Mouse (Mus musculus) adrenal gland, postnatal 10 days (tissue): ENCODE data around the gene Ugt1a10. TPM values are rescaled to one million over a fixed set of nuclear protein-coding genes. Genes with fewer than 3 reads are reported as not detected.
"Not testable (repeated sequence)": the region's sequence is repeated elsewhere in the genome, so short reads cannot be mapped to it uniquely, and the experiment has no call there.

Experiments
- DNase-seq: peaks from one replicate; pipeline ENCODE4 v3.0.0; 2021; ENCODE audit warnings: mixed read lengths
- long read RNA-seq, 2 experiments: library from polyadenylated mRNA; stranded (forward); transcript quantifications; one replicate each; pipeline ENCODE4 v2.0.0; 2021
- total RNA-seq, 2 experiments: library from RNA; stranded (reverse); gene quantifications; 2 replicates each; pipeline ENCODE4 v1.2.3; 2021

The Ugt1a10 gene
- 1 to 10 TPM; 2.8 to 7.9 TPM for total RNA-seq
- long read RNA-seq, experiment 1, partial matches to known transcripts: 0 of 3 reads
- long read RNA-seq, experiment 1, other reads (novel, unspliced or antisense): 2 of 3 reads
- long read RNA-seq, experiment 2: 0 reads

DNA sequence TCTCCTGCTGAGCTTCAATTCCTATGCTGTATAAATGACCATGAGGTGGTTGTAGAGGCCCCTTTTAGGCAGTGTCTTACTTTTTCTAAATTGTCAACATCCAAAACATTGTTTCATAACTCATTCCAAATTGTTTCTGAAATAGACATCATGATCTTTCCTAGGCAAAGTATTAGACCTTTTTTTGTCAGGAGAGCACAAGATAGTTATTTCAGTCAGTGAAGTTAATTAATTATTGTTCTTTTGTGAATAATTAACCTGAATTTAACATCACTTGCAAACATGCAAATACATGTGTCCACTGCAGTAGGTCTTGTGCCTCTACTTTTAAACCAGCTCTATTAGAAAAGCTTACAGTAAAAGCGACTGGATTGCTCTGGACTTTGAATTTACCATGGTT lies at the start of gene Ugt1a10:
Ugt1a10 (plus strand) TSS at position 301 of the 400 bp plus-strand sequence.
- no peak for DNase-seq

DNA sequence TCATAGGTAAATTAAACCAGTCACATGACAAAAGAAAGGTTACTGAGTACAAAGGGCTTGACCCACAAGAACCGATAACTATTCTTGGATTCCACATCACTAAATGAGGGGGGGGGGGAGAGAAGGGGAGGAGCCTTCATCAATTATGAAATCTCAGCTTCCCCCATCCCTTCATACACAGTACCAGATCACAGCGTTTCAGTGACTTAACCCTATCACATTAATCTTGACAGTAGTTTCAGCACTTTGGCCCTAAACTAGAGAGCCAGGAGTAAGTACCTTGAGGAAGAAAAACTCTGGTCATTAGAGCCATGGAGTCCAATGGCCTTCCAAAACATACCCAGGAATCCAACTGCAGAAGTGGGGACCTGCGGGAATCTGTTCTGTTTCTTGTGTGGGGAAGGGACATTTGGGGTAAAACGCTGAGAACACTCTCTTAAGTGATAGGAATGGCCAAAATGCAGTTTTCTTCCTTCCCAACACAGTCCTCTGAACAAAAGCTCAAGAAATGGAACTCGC lies 47.4 kb upstream of the Ugt1a10 start:
- no peak for DNase-seq

DNA sequence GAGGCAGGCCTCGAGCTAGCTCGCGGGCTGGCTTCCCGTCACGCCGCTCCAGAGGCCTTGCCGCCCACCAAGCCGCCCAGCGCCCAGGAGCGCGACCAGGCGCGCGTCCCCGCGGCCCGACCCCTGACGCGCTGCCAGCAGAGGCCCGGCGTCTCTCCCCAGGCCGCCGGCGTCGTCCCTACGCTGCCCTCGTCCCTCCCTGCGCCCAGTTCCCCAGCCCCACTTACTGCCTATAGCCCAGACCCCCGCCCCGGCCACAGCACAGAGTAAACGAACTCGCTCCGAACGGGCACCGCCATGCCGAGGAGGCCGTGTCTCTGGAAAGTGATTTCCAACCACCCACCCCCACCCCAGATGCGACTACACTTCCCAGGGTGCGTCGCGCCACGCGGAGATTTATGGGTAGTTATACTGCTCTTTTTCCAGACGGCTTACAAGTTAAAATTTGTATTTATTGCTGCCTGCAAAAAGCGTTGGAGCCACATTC lies 46.9 kb upstream of the Ugt1a10 start, which contains the start of gene Usp40:
Usp40 (minus strand) TSS at position 341 of the 487 bp plus-strand sequence.
- DNase-seq: peak; percentile 85

DNA sequence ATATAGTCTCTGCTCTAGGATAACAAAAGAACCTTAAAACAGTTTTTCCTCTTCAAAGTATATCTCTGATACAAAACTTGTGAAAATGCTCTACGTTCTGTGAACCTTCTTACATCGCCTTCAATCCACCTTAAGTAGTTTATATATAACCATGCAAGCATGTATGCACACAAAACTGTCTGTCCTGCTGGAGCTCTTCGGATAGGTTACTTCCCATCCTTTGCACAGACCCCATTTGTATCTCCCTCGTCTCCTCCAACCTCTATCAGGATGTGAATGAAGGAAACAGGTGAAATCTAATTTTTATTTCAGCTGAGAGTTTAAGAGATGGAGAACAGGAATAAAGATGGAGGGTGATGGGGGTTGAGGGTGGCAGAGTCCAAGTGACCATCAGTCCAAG lies 46.5 kb upstream of the Ugt1a10 start:
- no peak for DNase-seq

DNA sequence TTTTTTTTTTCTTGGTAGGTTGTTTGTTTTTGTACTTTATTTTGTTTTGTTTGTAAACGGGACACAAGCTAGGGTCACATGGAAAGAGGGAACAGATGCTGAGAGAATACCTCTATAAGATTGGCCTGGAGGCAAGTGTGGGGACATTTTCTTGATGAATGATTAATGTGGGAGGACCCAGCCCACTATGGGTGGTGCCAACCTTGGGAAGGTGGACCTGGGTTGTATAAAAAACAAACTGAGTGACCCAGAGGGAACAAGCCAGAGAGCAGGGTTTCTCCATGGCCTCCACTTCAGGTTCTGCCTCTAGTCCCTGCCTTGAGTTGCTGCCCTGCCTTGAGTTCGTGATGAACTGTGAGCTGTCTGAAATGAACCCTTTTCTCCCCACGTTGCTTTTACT lies 45.7 kb upstream of the Ugt1a10 start:
- DNase-seq: no peak

DNA sequence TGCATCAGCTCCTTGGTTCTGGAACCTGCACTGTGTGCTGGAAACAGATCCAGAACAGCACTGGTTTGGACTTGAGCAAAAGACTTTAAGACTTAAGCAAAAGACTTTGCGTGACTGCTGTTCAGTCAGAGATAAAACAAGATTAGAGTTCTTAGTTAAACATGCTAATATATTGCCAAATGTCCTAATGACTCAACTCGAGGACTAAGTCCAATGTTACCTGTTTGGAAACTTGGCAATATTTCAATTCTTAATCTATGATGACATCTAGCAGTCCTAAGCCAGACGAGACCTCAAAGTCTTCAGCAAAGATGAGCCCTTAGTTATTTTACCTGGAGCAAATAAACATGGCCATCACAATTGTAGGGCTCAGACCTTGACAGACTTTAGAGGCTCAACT lies 41.5 kb upstream of the Ugt1a10 start:
- no peak for DNase-seq

DNA sequence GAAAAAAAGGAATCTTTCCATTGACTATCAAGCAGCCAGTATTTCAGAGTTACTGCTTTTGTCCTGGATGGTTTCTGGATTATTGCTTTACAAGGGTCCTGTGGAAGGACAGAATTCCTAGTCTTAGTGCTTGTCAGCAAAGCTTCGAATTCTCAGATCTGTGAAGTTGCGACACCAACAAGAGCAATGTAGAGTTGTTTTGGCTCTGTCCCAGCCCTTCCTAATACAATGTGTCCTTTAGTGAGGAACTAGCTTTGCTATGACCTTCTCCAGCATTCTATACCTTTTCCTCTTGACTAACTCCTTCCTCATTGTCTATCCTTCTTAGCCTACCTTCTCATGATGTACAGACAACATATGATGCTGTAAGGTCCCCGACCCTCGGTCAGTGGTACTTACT lies 41.0 kb upstream of the Ugt1a10 start:
- peak; percentile 20 for DNase-seq

DNA sequence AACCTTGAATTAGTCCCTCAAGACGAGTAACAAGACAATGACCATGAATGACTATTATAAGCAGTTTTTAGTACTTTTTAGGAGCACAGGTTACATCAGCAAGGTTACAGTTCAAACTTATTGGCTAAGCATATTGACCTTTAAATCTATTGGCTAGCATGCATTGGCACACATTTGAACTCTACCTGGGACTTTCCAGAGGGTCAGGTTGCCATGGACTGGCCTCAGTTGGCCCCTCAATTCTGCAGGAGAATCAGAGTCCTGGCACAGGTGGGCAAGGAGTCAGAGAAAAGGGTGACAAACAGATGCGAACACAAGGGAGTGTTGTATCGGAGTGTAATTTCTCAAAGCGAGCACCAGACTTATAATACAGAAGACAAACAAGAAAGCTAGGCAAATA lies 40.5 kb upstream of the Ugt1a10 start:
- no peak for DNase-seq

DNA sequence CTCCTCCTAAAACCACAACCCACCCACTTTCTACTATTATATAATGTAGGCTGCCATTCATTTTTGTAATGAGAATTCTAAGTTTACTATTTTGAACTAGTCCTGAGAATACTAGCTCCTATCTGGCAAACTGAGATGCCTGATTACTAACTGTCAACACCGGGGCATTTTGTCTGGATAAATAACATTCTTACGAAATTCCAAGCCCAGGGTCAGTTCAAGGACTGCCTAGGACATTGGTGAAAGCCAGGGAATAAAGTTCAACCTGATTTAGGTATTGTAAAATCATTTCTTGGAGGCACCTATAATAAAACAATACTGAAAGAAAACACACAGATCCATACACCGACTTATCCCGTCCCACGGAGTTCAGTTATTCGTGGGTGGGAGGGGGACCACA lies 39.8 kb upstream of the Ugt1a10 start:
- no peak for DNase-seq

DNA sequence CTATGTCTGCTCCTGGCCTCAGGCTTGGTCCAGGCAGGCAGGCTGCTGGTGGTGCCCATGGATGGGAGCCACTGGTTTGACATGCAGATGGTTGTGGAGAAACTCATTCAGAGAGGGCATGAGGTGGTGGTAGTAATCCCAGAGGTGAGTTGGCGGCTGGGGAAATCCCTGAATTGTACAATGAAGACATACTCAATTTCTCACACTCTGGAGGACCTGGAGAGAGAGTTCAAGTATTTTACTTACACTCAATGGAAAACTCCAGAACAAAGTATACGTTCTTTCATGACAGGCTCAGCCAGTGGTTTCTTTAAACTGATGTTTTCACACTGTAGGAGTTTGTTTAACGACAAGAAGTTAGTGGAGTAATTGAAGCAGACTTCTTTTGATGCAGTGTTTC lies 29.9 kb upstream of the Ugt1a10 start:
- DNase-seq: not testable (repeated sequence)

DNA sequence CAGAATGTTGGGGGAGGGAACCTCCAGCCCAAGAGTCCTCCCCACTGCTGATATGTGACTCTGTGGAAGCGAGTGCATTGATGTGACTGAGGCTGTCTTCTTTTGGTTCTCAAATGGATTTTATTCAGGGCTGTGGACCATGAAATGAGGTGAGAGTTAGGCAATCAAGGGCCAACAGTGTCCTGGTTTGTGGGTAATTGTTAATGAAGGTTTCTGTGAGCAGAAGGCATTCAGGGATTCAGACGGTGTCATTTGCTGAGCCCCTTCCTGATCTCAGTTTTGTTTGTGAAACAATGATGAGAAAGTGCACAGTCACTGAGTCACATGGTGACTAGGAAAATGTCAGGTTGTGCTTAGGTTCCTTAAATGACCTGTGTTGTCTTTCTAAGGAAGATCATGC lies 12.1 kb upstream of the Ugt1a10 start:
- not testable (repeated sequence) for DNase-seq

DNA sequence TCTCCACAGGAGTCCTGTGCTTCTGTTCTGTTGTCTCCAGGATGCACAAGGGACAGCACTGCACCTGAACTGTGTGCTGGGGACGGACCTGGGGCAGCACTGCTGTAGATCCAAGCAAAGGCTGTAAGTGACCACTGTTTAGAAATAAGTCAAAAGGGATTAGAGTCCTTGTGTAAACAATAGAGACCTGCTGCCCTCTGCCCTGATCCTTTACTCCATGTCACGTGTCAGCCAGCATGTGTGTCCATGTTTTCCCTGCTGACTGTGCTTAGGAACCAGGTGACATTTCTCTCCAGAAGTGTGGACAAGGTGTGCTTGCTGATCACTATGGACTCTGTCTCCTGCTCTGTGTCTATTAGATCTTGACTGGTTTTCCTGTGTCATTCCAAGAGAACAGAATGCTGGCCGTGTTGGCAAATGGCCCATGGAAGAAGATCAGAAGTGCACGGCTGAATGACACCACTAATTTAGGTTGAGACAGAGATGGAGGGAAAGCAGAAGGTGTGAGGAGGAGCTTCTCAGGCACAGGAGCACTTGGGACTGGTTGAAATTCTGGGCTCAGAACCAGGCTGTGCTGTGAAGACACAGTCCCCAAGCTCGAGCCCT lies 10.3 kb upstream of the Ugt1a10 start:
- not testable (repeated sequence) for DNase-seq

DNA sequence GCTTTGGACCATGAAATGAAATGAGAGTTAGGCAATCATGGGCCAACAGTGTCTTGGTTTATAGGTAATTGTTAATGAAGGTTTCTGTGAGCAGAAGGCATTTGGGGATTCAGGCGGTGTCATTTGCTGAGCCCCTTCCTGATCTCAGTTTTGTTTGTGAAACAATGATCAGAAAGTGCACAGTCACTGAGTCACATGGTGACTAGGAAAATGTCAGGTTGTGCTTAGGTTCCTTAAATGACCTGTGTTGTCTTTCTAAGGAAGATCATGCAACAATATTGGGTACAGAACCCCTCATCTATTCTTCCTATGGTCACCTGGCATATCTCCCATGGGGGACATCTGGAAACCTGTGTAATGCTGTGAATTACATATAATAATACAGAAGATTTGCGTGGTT lies 7.8 kb upstream of the Ugt1a10 start:
- DNase-seq: not testable (repeated sequence)

DNA sequence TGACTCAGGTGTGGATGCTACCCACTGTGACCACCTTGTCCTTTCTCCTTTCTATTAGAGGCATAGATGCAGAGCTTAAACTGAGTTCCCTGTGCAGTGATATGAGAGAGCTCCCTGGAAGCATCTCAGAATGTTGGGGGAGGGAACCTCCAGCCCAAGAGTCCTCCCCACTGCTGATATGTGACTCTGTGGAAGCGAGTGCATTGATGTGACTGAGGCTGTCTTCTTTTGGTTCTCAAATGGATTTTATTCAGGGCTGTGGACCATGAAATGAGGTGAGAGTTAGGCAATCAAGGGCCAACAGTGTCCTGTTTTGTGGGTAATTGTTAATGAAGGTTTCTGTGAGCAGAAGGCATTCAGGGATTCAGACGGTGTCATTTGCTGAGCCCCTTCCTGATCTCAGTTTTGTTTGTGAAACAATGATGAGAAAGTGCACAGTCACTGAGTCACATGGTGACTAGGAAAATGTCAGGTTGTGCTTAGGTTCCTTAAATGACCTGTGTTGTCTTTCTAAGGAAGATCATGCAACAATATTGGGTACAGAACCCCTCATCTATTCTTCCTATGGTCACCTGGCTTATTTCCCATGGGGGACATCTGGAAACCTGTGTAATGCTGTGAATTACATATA lies 11.4 kb downstream of the Ugt1a10 start:
- not testable (repeated sequence) for DNase-seq

DNA sequence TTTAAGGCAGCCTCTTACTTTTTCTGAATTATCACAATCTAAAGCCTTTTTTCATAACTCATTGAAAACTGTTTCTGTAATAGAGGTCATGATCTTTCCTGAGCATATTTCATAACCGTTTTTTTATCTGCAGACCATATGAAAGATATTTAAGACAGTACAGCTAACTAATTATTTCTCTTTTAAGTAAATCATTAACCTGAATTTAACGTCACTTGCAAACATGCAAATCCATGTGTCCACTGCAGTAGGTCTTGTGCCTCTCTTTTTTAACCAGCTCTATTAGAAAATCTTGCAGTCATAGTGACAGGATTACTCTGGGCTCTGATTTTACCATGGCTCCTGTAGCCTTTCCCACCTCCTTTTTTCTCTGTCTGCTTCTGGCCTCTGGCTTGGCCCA lies 15.3 kb downstream of the Ugt1a10 start, which contains the start of gene Ugt1a9:
Ugt1a9 (plus strand) TSS at position 306 of the 400 bp plus-strand sequence.
- no peak for DNase-seq

DNA sequence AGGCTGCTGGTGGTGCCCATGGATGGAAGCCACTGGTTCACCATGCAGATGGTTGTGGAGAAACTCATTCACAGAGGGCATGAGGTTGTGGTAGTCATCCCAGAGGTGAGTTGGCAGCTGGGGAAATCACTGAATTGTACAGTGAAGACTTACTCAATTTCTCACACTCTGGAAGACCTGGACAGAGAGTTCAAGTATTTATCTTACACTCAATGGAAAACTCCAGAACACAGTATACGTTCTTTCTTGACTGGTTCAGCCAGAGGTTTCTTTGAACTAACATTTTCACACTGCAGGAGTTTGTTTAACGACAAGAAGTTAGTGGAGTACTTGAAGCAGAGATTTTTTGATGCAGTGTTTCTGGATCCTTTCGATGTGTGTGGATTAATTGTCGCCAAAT lies 15.7 kb downstream of the Ugt1a10 start:
- DNase-seq: no peak

DNA sequence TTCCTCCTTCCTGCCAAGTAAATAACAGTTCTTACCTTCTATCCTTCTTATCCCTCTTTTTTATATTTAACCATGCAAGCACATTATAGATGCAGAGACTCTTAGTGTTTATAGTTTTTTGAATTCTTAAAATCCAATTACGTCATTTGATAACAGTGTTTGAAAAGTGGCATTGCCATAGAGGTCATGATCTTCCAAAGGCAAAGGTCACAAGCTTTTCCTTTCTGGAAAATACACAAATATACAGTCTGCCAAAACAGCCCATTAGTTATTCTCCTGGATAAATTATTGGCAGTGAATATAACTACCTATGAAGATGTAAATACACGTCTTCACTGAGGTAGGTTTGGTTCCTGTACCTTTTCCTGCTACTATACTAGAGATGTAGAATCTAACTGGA lies 19.3 kb downstream of the Ugt1a10 start:
- no peak for DNase-seq

DNA sequence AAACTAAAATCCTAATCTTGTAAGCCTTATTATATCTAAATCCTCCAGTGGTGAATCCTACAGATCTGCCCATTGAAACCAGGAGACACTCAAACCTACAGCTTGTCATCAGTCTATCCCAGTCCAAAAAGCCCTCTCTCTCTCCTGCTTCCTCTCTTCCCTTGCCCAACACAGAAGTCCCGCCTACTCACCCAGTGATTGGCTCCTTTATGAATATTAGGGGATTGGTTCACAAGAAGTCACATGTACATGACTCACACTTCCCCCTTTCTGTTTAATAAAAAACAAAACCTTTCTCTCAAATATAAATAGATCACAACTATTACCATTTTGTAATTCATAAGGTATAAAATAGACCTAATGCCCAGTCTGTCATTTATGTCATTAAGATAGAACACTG lies 21.9 kb downstream of the Ugt1a10 start:
- no peak for DNase-seq

DNA sequence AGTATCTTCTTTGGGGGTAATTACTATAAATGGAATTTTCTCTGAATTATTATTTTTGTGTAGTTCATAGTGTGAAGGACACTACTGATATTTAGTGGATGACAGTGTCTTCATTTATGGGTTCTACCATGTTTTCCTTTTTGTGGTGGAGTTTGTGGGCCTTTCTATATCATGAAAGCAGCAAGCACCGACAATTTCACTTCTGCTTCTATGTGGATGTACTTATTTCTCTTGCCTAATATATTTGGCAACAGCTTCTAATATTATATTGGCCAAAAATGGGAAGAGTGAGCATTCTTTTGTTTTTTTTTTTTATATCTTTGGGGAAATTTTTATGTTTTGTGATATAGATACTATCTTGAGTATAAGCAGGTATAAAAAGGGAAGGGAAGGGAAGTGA lies 26.5 kb downstream of the Ugt1a10 start:
- no peak for DNase-seq

DNA sequence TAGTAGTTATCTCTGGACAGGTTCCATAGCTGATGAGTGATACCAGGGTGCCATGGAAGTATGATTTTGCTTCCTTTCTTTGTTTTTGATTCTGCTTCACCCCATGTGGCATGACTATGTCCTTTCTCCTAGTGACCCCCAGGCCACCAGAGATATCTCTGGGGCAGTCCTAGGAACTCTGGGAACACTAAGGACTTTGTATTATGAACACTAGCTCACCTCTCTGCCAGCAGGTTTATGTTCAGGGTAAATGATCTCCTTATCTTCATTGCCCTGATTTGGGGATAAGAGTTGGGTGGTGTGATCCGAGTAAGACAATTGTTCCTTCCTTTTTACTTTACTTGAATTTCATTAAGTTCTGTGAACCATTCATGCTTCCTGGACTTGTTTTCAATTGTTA lies 30.9 kb downstream of the Ugt1a10 start:
- no peak for DNase-seq

DNA sequence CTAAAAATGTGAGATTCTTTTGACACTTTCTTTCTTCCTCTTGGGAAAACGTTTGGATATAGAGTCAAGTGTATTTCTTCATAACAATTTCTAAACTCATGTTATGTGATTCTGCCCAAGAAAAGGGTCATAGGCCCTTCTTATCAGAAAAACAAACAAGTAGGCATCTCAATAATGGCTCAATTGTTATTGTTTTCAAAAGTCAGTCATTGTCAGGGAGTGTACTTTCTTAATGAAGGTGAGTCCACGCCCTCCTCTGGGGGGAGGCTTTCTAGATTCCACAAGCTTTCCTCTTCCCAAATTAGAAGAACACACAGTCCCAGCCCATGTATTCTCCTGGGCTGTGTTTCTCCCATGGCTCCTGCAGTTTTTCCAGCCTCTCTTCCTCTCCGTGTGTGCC lies 32.3 kb downstream of the Ugt1a10 start, which contains the start of gene Ugt1a8:
Ugt1a8 (plus strand) TSS at position 301 of the 400 bp plus-strand sequence.
- DNase-seq: no peak

DNA sequence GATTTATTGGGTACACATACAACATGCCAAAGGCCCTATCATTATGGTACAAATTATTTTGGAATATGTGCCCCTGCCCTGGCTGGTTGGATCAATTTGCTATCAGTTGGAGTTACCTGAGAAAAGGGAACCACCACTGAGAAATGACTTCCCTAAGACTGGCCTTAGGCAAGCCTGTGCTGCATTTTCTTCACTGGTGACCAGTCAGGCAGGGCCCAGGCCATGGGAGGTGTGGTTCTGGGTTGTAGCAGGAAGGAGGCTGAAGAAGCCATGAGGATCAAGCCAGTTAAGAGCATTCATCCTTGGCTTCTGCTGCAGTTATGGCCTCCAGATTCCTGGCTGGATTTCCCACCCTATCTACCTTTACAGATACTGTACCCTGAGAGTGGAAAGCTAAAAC lies 37.2 kb downstream of the Ugt1a10 start:
- no peak for DNase-seq

DNA sequence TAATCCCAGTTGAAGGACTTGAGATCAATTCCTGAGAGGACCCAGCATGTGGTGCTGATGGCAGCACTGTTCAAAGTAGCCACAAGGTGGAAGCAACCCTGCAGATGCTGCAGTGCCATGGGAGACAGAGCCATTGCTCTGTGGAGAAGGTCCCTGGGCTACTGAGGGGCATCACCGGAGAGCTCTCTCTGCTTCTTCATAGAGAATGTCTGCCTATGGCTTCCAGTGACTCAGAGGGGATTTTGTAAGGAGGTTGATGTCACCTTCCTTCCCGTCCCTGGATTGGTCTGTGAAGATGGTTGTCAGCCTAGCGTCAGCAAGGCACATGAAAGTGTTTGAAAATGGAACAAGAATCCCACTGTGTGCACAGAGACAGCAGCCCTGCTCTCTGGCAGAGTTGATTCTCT lies 39.1 kb downstream of the Ugt1a10 start:
- not testable (repeated sequence) for DNase-seq
